Mouse (Mus musculus): Measurements from ENCODE around the gene Exph5.

Gene Exph5

GRCm38 (mm10) chr9:53320894-53321650, 19.6 kb downstream of the Exph5 start:
- no peak for DNase-seq (ENCODE audit: low spot score)

GRCm38 (mm10) chr9:53321683-53322082, 20.2 kb downstream of the Exph5 start:
- no peak for DNase-seq (ENCODE audit: low spot score)

- DNase-seq (ENCODE audit: low spot score): no peak
Observed at GRCm38 (mm10) chr9:53323419-53324251, 22.2 kb downstream of the Exph5 start.

GRCm38 (mm10) chr9:53325363-53326090, 24.1 kb downstream of the Exph5 start:
- no peak for DNase-seq (ENCODE audit: low spot score)

- no peak for DNase-seq (ENCODE audit: low spot score)
Observed at GRCm38 (mm10) chr9:53328203-53328602, 26.7 kb downstream of the Exph5 start.

- no peak for DNase-seq (ENCODE audit: low spot score)
Observed at GRCm38 (mm10) chr9:53329301-53330206, 28.1 kb downstream of the Exph5 start.

- no peak for DNase-seq (ENCODE audit: low spot score)
Observed at GRCm38 (mm10) chr9:53330247-53330646, 28.8 kb downstream of the Exph5 start.

- DNase-seq (ENCODE audit: low spot score): no peak
Observed at GRCm38 (mm10) chr9:53333436-53333835, 32.0 kb downstream of the Exph5 start.

GRCm38 (mm10) chr9:53335131-53335530, 33.7 kb downstream of the Exph5 start:
- no peak for DNase-seq (ENCODE audit: low spot score)

GRCm38 (mm10) chr9:53339603-53340002, 38.1 kb downstream of the Exph5 start:
- DNase-seq (ENCODE audit: low spot score): no peak

GRCm38 (mm10) chr9:53340328-53340916, 39.0 kb downstream of the Exph5 start:
- no peak for DNase-seq (ENCODE audit: low spot score)

GRCm38 (mm10) chr9:53340969-53341368, 39.5 kb downstream of the Exph5 start:
- no peak for DNase-seq (ENCODE audit: low spot score)

GRCm38 (mm10) chr9:53341981-53342380, 40.5 kb downstream of the Exph5 start:
- DNase-seq (ENCODE audit: low spot score): no peak

GRCm38 (mm10) chr9:53344646-53345432, 43.4 kb downstream of the Exph5 start:
- no peak for DNase-seq (ENCODE audit: low spot score)

GRCm38 (mm10) chr9:53345728-53346127, 44.3 kb downstream of the Exph5 start:
- DNase-seq (ENCODE audit: low spot score): no peak

- DNase-seq (ENCODE audit: low spot score): no peak
Observed at GRCm38 (mm10) chr9:53346402-53346801, 44.9 kb downstream of the Exph5 start.

- no peak for DNase-seq (ENCODE audit: low spot score)
Observed at GRCm38 (mm10) chr9:53349211-53349610, 47.7 kb downstream of the Exph5 start.

- no peak for DNase-seq (ENCODE audit: low spot score)
Observed at GRCm38 (mm10) chr9:53350331-53350730, 48.9 kb downstream of the Exph5 start.

- no peak for DNase-seq (ENCODE audit: low spot score)
Observed at GRCm38 (mm10) chr9:53351899-53352298, 50.4 kb downstream of the Exph5 start.

- DNase-seq (ENCODE audit: low spot score): no peak
Observed at GRCm38 (mm10) chr9:53353161-53353560, 51.7 kb downstream of the Exph5 start.

Measured in urinary bladder, postnatal 10 days (tissue).